Mouse (Mus musculus): ENCODE results near the gene Fer. TPM values are rescaled to one million over a fixed set of nuclear protein-coding genes. Genes with fewer than 3 reads are reported as not detected.
A peak's percentile ranks its signal among the peaks of the same experiment; 100 is the strongest.

The Fer gene
- total and polyA plus RNA-seq, 2 experiments from 2014 or later: 22.1 to 31.8 TPM

DNA sequence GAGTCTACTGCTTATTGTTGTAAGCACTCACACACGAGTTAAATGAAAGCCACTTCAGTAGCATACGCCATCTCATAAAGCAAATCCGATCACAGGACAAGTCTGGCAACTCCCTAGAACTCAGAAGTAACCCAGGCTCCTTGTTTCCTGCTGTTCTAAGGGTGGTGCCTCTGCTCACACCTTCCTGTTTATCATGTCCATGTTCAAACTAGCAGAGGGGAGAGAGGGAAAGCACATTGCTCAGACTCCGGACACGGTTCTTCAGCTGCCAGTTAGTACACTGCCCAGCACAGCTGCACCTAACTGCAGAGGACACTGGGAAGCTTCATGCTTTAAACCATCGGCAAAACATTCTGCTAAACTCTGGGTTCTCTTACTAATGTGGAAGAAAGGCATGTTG is 269.3 kb downstream of the Fer start:
- Histone ChIP-seq H3K36me3 (ENCODE audit: insufficient read depth) (no peaks in the 10 kb centered on the region), H3K9me3 (ENCODE audit: low read length) (no peaks in the 10 kb centered on the region), H3K27ac (ENCODE audit: low read depth, low read length) (no peak overlapping the region), H3K4me3 (ENCODE audit: low read depth, low read length) (no peak overlapping the region), H3K4me2 (ENCODE audit: low read depth) (no peak overlapping the region), H3K9ac (no peak overlapping the region), H3K4me1 (ENCODE audit: insufficient read depth) (no peaks in the 10 kb centered on the region; the same call in 1 of the 2 replicates), H3K27me3 (ENCODE audit: insufficient read depth, low read length) (no peaks in the 10 kb centered on the region)
- ATAC-seq (no peak), DNase-seq (no peak)
- WGBS: 78% methylated on average over 6 of the region's 6 CpGs
- no peak for TF ChIP-seq CTCF (IDR thresholded peaks at IDR 0.05; ENCODE audit: low read depth)

DNA sequence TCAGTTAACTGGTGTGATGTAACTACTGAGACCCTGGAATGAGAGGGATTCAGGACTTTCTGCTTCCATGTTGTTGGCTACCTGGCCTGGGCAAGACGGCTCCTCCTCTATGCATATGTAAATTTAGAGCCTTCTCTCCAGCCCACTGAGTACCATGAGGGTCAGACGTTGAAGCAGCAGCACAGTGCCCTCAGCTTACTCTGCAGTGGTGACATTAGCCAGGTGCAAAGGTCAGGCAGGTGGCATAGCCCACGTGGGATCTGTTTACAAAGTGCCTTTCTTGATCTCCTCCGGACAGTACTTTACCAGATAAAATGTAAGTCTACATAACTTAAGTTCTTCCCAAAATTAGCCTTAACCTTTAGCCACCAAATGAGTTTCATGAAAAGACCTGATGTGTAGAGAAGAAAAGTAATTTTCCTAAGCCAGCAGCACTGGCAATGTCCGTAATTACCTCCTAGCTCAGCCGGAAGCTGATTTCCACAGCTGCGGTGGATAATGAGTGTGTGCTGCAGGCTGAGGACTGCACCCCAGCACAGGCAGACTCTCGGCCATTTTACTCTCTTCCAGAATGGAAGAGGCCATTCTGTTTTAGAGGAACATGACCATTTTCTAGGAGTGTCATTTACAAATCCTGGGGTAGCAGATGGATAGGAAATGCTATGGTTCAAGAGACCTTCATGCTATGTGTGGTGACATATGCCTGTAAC is 273.2 kb downstream of the Fer start:
- peaks cover 6% of the 10 kb centered on the region for H3K4me1 ChIP-seq (ENCODE audit: insufficient read depth)
- DNase-seq (no peak), ATAC-seq (peak; percentile 50; the same call in 1 of the 2 replicates)
- H3K36me3 ChIP-seq (ENCODE audit: insufficient read depth): peaks cover 8% of the 10 kb centered on the region; the same call in 1 of the 2 replicates
- no peak for TF ChIP-seq CTCF (IDR thresholded peaks at IDR 0.05; ENCODE audit: low read depth)
- H3K27ac ChIP-seq (ENCODE audit: low read depth, low read length): peak overlapping the region; percentile 45; the same call in 1 of the 2 replicates
- H3K9me3 ChIP-seq (ENCODE audit: low read length): no peaks in the 10 kb centered on the region
- 51% methylated on average over 8 of the region's 8 CpGs for WGBS
- H3K27me3 ChIP-seq (ENCODE audit: insufficient read depth, low read length): no peaks in the 10 kb centered on the region
- no peak overlapping the region for H3K9ac ChIP-seq
- no peak overlapping the region for H3K4me3 ChIP-seq (ENCODE audit: low read depth, low read length)
- H3K4me2 ChIP-seq (ENCODE audit: low read depth): no peak overlapping the region

DNA sequence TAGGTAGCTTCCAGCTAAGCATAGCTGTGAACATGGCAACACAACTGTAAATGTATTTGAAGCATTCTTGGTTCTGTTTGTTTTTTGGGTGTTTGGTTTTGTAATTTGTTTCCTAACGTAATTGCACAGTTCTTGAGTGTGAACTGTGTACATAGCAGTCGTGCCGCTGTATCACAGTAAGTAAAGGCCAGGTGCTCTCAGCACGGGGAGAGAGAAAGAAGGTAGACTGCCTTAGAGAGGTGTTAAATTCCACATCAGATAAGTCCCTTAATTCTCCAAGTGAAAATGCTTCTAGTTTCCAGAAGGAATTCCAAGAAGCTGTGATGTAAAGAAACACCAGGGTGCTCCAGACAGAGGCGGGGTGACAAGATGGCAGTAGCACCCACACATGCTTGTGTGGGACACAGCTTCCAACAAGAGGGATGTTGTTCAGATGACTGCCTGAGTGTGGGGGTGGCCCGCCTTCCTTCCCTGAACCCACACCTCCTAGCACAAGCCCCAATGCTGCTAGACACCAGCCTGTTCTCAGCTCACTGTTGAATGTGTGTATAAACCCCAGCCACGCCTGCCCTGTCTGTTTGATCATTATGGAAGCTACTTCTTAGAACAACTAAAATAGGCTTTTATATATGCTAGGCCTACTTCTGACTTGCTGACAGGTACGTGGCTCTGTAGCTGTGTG is 275.3 kb downstream of the Fer start:
- ATAC-seq: no peak
- Histone ChIP-seq H3K9ac (no peak overlapping the region), H3K9me3 (ENCODE audit: low read length) (no peaks in the 10 kb centered on the region), H3K4me1 (ENCODE audit: insufficient read depth) (peaks cover 10% of the 10 kb centered on the region), H3K36me3 (ENCODE audit: insufficient read depth) (peaks cover 8% of the 10 kb centered on the region; the same call in 1 of the 2 replicates), H3K4me2 (ENCODE audit: low read depth) (no peak overlapping the region), H3K27ac (ENCODE audit: low read depth, low read length) (no peak overlapping the region), H3K27me3 (ENCODE audit: insufficient read depth, low read length) (no peaks in the 10 kb centered on the region), H3K4me3 (ENCODE audit: low read depth, low read length) (no peak overlapping the region)
- 90% methylated on average over 8 of the region's 8 CpGs for WGBS
- DNase-seq: no peak
- no peak for TF ChIP-seq CTCF (IDR thresholded peaks at IDR 0.05; ENCODE audit: low read depth)

DNA sequence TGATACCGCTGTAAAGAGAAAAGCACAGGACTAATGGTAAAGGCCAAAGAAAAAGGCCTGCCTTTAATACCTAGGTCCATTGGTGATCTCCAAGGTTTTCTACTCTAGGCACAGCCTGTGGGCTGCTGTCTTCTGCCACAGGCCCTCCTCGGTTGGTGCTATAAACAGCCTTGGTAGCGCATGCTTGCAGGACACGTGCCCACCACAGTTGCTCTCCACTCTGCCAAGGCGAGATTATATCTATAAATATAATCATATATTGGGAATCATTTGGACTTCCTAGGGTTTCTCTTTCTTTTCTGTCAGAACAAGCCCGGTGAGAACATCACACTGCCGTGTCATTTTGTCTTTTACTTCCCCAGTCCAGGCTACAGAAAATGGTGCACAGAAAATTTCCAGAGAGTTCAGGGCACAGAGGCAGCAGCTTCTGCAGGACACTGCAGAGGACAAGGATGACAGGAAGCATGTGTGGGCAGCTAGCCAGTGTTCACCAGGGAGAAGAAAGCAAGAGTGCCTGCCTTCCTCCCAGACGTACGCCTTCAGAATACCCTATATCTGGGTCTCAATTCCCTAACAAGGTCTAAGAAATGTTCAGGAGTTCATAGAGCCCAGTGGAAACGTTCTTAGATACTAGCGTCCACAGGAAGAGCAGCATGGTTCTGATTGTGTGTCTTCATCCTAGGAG is 276.5 kb downstream of the Fer start:
- Histone ChIP-seq H3K4me2 (ENCODE audit: low read depth) (no peak overlapping the region), H3K27ac (ENCODE audit: low read depth, low read length) (no peak overlapping the region), H3K9me3 (ENCODE audit: low read length) (no peaks in the 10 kb centered on the region), H3K4me1 (ENCODE audit: insufficient read depth) (peaks cover 10% of the 10 kb centered on the region), H3K4me3 (ENCODE audit: low read depth, low read length) (no peak overlapping the region), H3K36me3 (ENCODE audit: insufficient read depth) (peaks cover 8% of the 10 kb centered on the region; the same call in 1 of the 2 replicates), H3K27me3 (ENCODE audit: insufficient read depth, low read length) (no peaks in the 10 kb centered on the region), H3K9ac (no peak overlapping the region)
- no peak for TF ChIP-seq CTCF (IDR thresholded peaks at IDR 0.05; ENCODE audit: low read depth)
- 85% methylated on average over 11 of the region's 11 CpGs for WGBS
- ATAC-seq: no peak
- DNase-seq: no peak

DNA sequence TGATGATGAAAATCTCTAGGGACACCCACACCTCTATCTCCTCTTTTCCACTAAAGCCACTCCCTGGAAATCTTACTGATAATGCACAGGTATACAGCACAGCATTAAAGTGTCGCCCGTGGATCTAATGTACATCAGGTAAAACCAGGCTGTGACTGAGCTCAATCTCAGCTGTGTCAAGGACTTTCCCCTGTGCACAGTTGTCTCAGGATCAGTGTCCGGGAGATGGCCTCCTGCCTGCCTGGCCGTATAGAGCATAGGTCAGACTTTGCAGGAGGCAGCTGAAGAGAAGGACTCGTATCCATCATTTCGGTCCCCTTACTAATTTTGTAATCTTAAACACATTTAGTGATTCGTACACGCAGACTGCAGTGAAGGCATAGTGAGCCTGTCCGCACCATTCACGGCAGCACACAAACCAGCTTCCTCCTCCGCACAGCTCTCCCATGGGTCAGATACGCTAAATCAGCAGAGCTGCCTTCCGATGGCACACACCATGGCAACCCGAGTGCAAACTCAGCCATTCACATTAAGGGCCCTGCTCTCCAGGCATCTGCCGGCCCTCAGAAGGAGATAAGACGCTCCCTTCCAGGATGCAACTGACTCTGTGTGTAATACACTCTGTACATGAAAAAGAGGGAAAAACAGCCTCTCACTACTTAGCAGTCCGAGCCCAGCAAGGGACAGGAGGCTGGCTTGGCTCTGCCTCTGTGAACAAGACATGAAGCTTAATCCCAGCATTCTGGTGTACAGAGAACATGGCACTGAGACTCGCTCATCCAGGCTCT is 277.4 kb downstream of the Fer start:
- Histone ChIP-seq H3K4me2 (ENCODE audit: low read depth) (no peak overlapping the region), H3K9ac (no peak overlapping the region), H3K9me3 (ENCODE audit: low read length) (no peaks in the 10 kb centered on the region), H3K4me1 (ENCODE audit: insufficient read depth) (peaks cover 10% of the 10 kb centered on the region), H3K36me3 (ENCODE audit: insufficient read depth) (peaks cover 8% of the 10 kb centered on the region; the same call in 1 of the 2 replicates), H3K4me3 (ENCODE audit: low read depth, low read length) (no peak overlapping the region), H3K27ac (ENCODE audit: low read depth, low read length) (peak overlapping the region; percentile 72), H3K27me3 (ENCODE audit: insufficient read depth, low read length) (no peaks in the 10 kb centered on the region)
- peak; percentile 75 for ATAC-seq
- WGBS: 71% methylated on average over 18 of the region's 18 CpGs
- DNase-seq: peak; percentile 46
- TF ChIP-seq CTCF (IDR thresholded peaks at IDR 0.05; ENCODE audit: low read depth): no peak

DNA sequence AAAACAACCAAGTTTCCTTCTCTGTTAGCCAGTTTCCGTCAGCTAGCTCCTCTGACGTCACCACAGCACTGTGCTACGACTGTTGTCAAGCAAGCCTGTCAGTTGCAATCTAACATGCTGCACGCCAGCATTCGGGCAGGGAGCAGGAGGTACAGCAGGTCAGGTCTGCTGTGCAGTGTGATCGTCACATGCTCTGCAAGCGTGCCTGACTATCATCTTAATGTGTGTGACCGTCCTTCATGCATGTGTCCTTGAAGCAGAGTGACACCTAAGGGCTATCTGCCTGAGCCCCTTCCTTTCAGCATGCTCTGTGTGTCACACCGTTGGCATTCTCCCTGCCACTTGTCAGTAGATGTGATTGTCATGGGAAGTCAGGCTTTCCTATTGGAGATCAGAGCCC is 279.0 kb downstream of the Fer start:
- WGBS: 65% methylated on average over 9 of the region's 9 CpGs
- H3K9me3 ChIP-seq (ENCODE audit: low read length): no peaks in the 10 kb centered on the region
- no peak for TF ChIP-seq CTCF (IDR thresholded peaks at IDR 0.05; ENCODE audit: low read depth)
- no peak overlapping the region for H3K27ac ChIP-seq (ENCODE audit: low read depth, low read length)
- DNase-seq (no peak), ATAC-seq (peak; percentile 42)
- H3K4me3 ChIP-seq (ENCODE audit: low read depth, low read length): no peak overlapping the region
- H3K36me3 ChIP-seq (ENCODE audit: insufficient read depth): peaks cover 8% of the 10 kb centered on the region; the same call in 1 of the 2 replicates
- no peak overlapping the region for H3K4me2 ChIP-seq (ENCODE audit: low read depth)
- no peaks in the 10 kb centered on the region for H3K27me3 ChIP-seq (ENCODE audit: insufficient read depth, low read length)
- H3K9ac ChIP-seq: no peak overlapping the region
- peaks cover 13% of the 10 kb centered on the region for H3K4me1 ChIP-seq (ENCODE audit: insufficient read depth)

Measured in forebrain, postnatal 0 days (tissue).